Mouse (Mus musculus) olfactory bulb, adult 2 months (tissue): Measurements from ENCODE around the gene Cnksr3.

Source experiments
- CTCF ChIP-seq: fragments of 200-500 bp; IDR thresholded peaks from 2 replicates; pipeline ENCODE4 v1.5.1; 2012; ENCODE audit warnings: low read depth, mild to moderate bottlenecking, low read length, moderate library complexity; ENCODE audit not compliant: insufficient read depth
- POLR2A ChIP-seq: fragments of 200-500 bp; IDR thresholded peaks from 2 replicates; pipeline ENCODE4 v1.6.1; 2012; ENCODE audit warnings: mild to moderate bottlenecking, low read depth, low read length, moderate library complexity; ENCODE audit not compliant: insufficient read depth

DNA sequence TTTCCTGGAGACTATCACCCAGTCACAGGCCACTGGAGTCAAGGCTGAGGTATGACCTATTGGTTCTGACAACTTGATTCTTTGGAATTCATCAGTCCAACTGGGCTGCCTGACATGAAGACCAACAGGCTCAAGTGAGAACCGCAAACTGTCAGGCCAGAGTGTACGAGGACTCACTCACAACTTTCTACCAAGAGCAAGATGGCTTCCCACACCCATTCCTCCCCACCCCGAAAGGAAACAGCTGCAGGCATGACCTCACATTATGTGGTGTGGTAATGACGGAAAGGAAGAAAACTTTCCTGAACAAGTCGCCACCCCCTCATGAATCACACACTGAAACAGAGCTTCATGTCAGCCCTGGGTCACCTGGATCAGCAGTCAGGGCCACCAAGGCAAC is 66.4 kb downstream of the Cnksr3 start:
- TF ChIP-seq POLR2A, result no peak
- TF ChIP-seq CTCF, result no peak
